Mouse (Mus musculus) heart, postnatal 0 days (tissue): ENCODE measurements at regions not wholly inside any gene's neighbourhood (a gene's known extent, or its start where the extent isn't known, plus 50 kb on each side); places are given as distances from the start of the nearest gene placed in this dataset.
A peak's percentile ranks its signal among the peaks of the same experiment; 100 is the strongest.

Experiments used
- ATAC-seq: fragments of 200-750 bp; cut with Nextera tagmentation; 2 replicates; pipeline ENCODE4 v1.8.0; 2017; ENCODE audit warnings: low read depth, moderate number of reproducible peaks, moderate library complexity; ENCODE audit not compliant: insufficient read depth
- DNase-seq: peaks from one replicate; pipeline ENCODE4 v3.0.0-alpha.2; 2016; ENCODE audit warnings: low spot score
- H3K27ac ChIP-seq: fragments of 300-500 bp; sonication (generic); 2 replicates; pipeline ENCODE4 v1.5.1; 2014; ENCODE audit warnings: low read depth, mild to moderate bottlenecking
- H3K27me3 ChIP-seq: fragments of 300-500 bp; sonication (generic); 2 replicates; pipeline ENCODE4 v1.6.1; 2014; ENCODE audit warnings: low read length, mixed read lengths; ENCODE audit not compliant: control insufficient read depth, insufficient read depth
- H3K36me3 ChIP-seq: fragments of 300-500 bp; sonication (generic); replicated peaks from 2 replicates; pipeline ENCODE4 v1.6.1; 2014; ENCODE audit warnings: low read length, mixed read lengths; ENCODE audit not compliant: control insufficient read depth, insufficient read depth
- H3K4me1 ChIP-seq: fragments of 300-500 bp; sonication (generic); 2 replicates; pipeline ENCODE4 v1.6.1; 2014; ENCODE audit warnings: antibody characterized with exemption; ENCODE audit not compliant: control insufficient read depth, insufficient read depth
- H3K4me2 ChIP-seq: fragments of 300-500 bp; sonication (generic); 2 replicates; pipeline ENCODE4 v1.6.1; 2014; ENCODE audit warnings: low read depth, mild to moderate bottlenecking, low read length, moderate library complexity
- H3K4me3 ChIP-seq: fragments of 300-500 bp; sonication (generic); 2 replicates; pipeline ENCODE4 v1.5.1; 2014; ENCODE audit warnings: low read depth, low read length
- H3K9ac ChIP-seq: fragments of 300-500 bp; sonication (generic); replicated peaks from 2 replicates; pipeline ENCODE4 v1.6.1; 2014; ENCODE audit warnings: low read depth, low read length, mixed read lengths
- H3K9me3 ChIP-seq: fragments of 300-500 bp; sonication (generic); replicated peaks from 2 replicates; pipeline ENCODE4 v1.6.1; 2016; ENCODE audit warnings: low read length; ENCODE audit not compliant: control insufficient read depth
- CTCF ChIP-seq: IDR thresholded peaks from 2 replicates; pipeline ENCODE4 v1.5.1; 2016; ENCODE audit warnings: antibody characterized with exemption, control low read depth, low read depth
- EP300 ChIP-seq: IDR thresholded peaks from 2 replicates; pipeline ENCODE4 v1.6.1; 2016; ENCODE audit warnings: antibody characterized with exemption, low read depth
- whole genome bisulfite sequencing: fragments of 180-500 bp; shearing (Covaris S2); extraction: QIAGEN DNeasy Blood & Tissue Kit; methylation state at CpG from one replicate; pipeline ENCODE4 v1.1.7; 2014; 5-methylcytosine and 5-hydroxymethylcytosine counted together

GRCm38 (mm10) chrX:14592793-14593192 is 381.8 kb downstream of the H2al1n start:
- 43% methylated on average over 1 of the region's 1 CpGs for WGBS
- no peak for DNase-seq
- Histone ChIP-seq H3K36me3 (no peaks in the 10 kb centered on the region), H3K9ac (no peak overlapping the region), H3K27me3 (no peaks in the 10 kb centered on the region), H3K27ac (no peak overlapping the region), H3K9me3 (no peaks in the 10 kb centered on the region), H3K4me1 (no peaks in the 10 kb centered on the region), H3K4me3 (no peak overlapping the region), H3K4me2 (no peak overlapping the region)
- ATAC-seq, result no peak
- no peak for TF ChIP-seq EP300
- TF ChIP-seq CTCF, result no peak

DNA sequence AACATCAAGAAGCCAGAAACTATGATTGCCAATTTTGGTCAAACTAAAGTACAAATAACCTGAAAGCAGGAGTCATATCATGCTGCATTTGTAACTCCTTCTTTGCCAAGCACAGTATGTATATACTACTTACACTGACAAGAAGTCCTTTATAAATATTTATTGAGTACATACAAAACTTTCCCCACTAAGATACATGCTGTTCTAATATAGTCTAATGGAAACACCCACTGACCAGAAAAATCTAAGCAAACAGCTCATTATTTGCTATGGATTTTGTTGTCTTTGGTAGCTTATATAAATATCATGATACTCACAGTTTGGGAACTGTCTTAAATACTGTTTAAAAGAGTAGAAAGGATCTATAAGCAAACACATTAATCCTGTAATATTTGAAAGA is 385.9 kb downstream of the H2al1n start:
- no peaks in the 10 kb centered on the region for H3K9me3 ChIP-seq
- H3K4me3 ChIP-seq, result no peak overlapping the region
- no peak overlapping the region for H3K27ac ChIP-seq
- H3K36me3 ChIP-seq, result no peaks in the 10 kb centered on the region
- no peak overlapping the region for H3K4me2 ChIP-seq
- H3K4me1 ChIP-seq, result no peaks in the 10 kb centered on the region
- ATAC-seq, result no peak
- TF ChIP-seq CTCF, result no peak
- TF ChIP-seq EP300, result no peak
- no peak for DNase-seq
- no peak overlapping the region for H3K9ac ChIP-seq
- no peaks in the 10 kb centered on the region for H3K27me3 ChIP-seq

DNA sequence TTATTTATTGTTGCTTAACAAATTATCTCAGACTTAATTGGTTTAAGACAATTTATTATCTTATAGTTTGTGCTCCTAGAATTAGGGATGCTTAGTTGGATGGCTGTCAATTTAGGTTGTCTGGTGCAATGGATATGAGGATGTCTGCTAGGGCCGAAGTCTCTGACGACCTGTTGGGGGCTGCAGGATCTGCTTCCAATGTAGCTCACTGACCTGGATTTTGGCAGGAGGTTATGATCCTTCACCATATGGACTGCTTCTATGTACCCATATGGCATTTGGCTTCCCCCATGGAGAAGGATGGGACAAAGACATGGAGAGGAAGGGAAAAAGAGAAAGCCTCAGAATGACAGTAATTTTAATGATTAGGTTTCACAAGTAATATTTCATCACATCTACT is 391.0 kb downstream of the H2al1n start:
- H3K9me3 ChIP-seq, result no peaks in the 10 kb centered on the region
- no peak for ATAC-seq
- H3K27ac ChIP-seq, result no peak overlapping the region
- no peak for DNase-seq
- H3K9ac ChIP-seq, result no peak overlapping the region
- no peaks in the 10 kb centered on the region for H3K27me3 ChIP-seq
- TF ChIP-seq CTCF (no peak), EP300 (no peak)
- H3K4me2 ChIP-seq, result no peak overlapping the region
- no peak overlapping the region for H3K4me3 ChIP-seq
- H3K4me1 ChIP-seq, result no peaks in the 10 kb centered on the region
- 93% methylated on average over 2 of the region's 2 CpGs for WGBS
- no peaks in the 10 kb centered on the region for H3K36me3 ChIP-seq

DNA sequence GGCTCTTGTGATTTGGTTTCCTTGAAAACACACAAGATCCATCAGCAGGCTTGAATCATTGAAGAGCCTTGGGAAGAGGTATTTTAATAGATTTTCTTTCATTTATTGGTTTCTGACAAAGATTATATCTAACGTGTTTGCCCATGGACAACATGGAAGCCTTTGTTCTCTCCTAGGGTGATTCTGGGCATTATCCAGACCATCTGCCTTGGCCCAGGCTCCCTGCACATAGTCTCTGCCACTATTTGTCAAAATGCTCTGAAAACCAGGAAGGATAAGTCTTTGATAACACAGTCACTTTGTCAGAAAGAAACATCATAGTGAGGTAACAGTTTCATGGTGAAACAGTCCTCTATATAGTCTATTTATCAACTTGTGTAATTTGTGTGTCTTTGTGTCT is 398.2 kb downstream of the H2al1n start:
- Histone ChIP-seq H3K27ac (no peak overlapping the region), H3K4me2 (no peak overlapping the region), H3K4me1 (no peaks in the 10 kb centered on the region), H3K4me3 (no peak overlapping the region), H3K27me3 (no peaks in the 10 kb centered on the region), H3K36me3 (no peaks in the 10 kb centered on the region), H3K9me3 (no peaks in the 10 kb centered on the region), H3K9ac (no peak overlapping the region)
- DNase-seq (no peak), ATAC-seq (no peak)
- WGBS, result 66% methylated on average over 1 of the region's 1 CpGs
- no peak for TF ChIP-seq CTCF
- TF ChIP-seq EP300, result no peak

- Histone ChIP-seq H3K4me1 (no peaks in the 10 kb centered on the region), H3K9ac (no peak overlapping the region), H3K36me3 (no peaks in the 10 kb centered on the region), H3K9me3 (no peaks in the 10 kb centered on the region), H3K4me2 (peak overlapping the region; percentile 32), H3K27ac (peak overlapping the region; percentile 67), H3K27me3 (no peaks in the 10 kb centered on the region), H3K4me3 (no peak overlapping the region)
- DNase-seq (peak; percentile 33), ATAC-seq (peak; percentile 63)
- 35% methylated on average over 10 of the region's 10 CpGs for WGBS
- TF ChIP-seq CTCF, result no peak
- no peak for TF ChIP-seq EP300
Observed at GRCm38 (mm10) chrX:14628267-14628901, 417.4 kb downstream of the H2al1n start.

- H3K27me3 ChIP-seq, result no peaks in the 10 kb centered on the region
- H3K27ac ChIP-seq, result no peak overlapping the region
- no peaks in the 10 kb centered on the region for H3K4me1 ChIP-seq
- no peaks in the 10 kb centered on the region for H3K9me3 ChIP-seq
- no peak overlapping the region for H3K4me2 ChIP-seq
- no peak for TF ChIP-seq EP300
- no peak for TF ChIP-seq CTCF
- DNase-seq (no peak), ATAC-seq (no peak)
- H3K4me3 ChIP-seq, result no peak overlapping the region
- H3K36me3 ChIP-seq, result no peaks in the 10 kb centered on the region
- 65% methylated on average over 3 of the region's 3 CpGs for WGBS
- H3K9ac ChIP-seq, result no peak overlapping the region
Observed at GRCm38 (mm10) chrX:14639378-14639777, 428.4 kb downstream of the H2al1n start.
